Mouse (Mus musculus) right cerebral cortex, postnatal 4 days (tissue): ENCODE results near the gene Fgf22.

Source experiments
- DNase-seq: peaks from one replicate; pipeline ENCODE4 v3.0.0-alpha.2; 2022

Fgf22 gene

DNA sequence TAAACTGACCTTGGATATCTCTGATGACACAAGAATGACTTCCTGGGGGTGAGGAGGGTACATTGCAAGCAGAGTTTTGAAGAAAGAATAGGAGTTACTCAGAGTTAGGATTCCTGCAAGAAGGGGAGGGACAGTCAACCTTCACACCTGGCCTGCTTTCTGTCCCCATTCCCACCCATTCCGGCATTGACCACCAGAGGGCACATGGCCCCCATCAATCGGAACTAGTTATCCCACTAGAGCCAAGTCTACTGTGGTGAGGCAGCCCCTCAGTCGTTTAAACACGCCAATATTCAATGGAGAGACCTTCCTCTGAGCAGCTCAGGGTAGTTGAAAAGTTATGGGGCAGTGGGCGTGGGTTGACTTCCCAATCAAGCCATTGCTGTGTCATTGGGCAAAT, 13.5 kb downstream of the Fgf22 start:
- peak; percentile 76 for DNase-seq

DNA sequence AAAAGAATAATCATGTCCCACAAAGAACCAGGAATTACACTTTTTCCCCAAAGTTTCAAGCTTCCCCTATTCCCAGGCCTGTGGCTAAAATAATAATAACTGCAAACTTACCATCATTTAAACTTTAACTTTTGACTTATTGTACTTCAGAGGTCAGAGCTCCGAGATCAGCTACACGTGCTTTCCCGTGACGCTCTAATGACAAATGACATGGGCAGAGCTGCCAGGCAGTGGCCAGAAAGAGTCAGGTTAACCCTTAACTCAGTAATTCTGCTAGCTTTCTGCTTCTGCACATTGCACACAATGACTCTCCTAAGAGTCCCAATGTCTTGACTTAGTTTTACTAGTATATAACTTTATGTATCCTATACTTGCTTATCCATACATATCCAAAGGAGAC, 14.5 kb downstream of the Fgf22 start:
- DNase-seq, result no peak

DNA sequence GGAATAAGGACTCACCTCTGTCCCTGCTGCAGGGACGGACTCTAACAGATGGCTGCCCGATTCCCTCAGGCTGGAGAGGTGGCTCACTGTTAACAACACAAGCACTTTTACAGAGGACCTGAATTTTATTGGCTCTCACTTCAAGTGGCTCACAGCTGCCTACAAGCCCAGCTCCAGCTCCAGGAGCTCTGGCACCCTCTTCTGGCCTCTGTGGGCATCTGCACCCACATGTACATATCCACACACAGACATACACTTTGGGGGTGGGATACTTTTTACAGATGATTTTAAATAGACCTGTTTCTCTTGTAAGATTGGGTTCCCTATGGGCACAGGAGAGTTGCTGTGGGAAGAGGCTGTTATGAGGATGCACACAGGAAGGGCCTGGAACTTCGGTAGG, 17.4 kb downstream of the Fgf22 start:
- DNase-seq, result no peak

DNA sequence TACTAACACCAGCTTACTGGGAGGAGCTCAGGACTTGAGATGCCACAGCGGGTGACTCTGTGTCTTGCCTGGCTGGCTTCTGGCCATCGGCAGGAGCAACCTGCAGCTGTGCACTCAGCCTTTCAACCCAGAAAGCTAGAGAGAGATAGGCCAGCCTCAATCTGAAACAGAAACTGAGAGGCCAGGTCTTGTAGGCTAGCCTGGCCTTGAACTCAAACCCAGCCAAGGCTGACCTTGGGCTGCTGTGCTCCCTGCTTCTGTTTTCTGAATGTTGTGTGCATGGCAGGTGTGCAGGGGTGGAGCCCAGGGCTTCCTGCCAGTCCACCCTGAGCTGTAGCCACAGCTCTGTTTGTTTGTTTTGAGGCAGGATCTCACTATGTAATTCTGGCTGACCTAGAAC, 18.3 kb downstream of the Fgf22 start:
- DNase-seq, result no peak

DNA sequence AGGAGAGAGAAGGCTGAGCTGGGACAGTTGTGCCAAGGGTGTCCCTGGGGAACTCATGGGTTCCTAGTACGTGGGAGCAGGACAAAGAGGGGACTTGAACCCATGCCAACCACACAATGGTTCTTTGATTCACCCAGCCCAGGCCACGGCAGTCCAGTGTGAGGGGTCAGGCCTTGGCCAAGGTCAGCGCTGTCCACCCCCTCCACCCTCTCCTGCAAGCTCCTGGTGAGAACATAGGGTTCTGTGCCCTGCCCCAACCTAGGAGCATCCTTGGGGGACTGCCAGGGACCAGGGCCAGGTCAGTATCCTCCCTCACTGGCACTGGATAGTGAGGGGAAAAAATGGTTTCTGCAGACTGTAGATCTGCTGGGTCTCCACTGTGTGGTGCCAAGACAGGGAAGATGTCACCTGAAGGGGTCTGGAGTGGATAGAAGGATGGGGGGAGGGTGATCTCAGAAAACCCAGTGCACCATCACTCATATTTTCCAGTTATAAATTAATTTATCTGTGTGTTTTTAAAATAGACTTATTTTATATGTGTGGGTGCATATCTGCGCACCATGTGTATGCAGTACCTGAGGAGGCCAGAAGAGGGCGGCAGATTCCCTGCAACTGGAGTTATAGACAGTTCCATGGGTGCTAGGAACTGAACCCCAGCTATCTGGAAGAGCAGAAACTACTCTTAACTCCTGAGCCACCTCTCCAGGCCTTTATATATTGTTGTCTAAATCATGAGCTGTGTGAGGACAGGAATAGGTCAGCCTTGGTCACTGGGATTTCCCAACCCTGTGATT, 19.8 kb downstream of the Fgf22 start:
- DNase-seq, result no peak

DNA sequence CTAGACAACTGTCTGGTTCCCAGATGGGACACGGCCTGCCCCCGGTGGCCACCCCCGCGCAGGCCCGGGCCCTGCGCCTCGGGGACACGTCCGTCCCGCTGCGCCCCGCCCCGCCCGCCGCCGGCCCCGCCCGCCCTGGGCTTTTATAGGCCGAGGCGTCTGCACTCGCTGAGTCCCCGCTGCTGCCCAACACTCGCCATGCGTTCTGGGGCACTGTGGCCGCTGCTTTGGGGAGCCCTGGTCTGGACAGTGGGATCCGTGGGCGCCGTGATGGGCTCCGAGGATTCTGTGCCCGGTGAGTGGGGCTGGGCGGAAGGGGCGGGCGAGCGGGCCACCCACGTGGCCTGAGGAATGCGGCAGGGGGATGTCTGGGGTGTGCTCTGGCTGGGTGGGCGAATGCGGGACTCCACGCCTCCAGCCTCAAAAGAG, 22.2 kb downstream of the Fgf22 start, which contains the start of gene Fstl3:
Gene Fstl3 (plus strand): TSS at position 170 of the 429 bp plus-strand sequence.
- no peak for DNase-seq

DNA sequence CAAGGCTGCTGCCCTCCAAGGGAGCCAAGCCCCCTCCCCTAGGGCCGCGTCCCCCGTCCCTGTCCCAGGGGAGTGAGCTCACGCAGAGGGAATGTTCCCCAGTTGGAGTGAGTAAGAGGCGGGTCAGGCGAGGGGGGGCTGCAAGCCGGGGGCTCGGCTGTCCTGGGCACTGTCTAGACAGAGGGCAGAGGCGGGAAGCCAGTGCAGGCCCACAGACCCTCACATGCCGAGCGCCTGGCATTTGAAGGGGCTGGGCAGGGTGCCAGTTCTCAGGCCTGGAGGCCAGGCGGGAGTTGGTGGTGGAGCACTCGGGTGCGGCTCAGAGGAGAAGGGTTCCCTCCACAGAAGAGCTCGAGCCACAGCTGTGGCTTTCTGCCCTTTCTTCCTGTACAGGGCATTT, 23.1 kb downstream of the Fgf22 start:
- peak; percentile 59 for DNase-seq

DNA sequence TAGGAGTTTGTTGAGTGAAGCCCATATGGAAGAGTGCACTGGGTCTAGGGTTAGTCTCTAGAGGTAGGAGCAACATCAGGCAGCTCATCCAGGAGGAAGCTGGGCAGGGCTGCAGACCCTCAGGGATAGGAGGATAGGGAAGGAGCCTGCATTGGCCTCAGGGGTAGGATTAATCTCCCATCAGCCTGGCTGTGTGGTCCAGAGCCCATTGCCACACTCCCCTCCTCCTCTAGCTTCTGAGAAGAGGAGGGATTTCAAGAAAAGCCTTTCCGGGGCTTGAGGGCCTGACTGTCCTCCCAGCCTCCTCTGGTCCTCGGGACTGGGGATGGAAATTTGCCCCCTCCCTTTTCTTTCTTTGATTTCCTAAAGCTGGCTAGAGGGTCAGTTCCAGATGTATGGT, 24.3 kb downstream of the Fgf22 start:
- no peak for DNase-seq

DNA sequence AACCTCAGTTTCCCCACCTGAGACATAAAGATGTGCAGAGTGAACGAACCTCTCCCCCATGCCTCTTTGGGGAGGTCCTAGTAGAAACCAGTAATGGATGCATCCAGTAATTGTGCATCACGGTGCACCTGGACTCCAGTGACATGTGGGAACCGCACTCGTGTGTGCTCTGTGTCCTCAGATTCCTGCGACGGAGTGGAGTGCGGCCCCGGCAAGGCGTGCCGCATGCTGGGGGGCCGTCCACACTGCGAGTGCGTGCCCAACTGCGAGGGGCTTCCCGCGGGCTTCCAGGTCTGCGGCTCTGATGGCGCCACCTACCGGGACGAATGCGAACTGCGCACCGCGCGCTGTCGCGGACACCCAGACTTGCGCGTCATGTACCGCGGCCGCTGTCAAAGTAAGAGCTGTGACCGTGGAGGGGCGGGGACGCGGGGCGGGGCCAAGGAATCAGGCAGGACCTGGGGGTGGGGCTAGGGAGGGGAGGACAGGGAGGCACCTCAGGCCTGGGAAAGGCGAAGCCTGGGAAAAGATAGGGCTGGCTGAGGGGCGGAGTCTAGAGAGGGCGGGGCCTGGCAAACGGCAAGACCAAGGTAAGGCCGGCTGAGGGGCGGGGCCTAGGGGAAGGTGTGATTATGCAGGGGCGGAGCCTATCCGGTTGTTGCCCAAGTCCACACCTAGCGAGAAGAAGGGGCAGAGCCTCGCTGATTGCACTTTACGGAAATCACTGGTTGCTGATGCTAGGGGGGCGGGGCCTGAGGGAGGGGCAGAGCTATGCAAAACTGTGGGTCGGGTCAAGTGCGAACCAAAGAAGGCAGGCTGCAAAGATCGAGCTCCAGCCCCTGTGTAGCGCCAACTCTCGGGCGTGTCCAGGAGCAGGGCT, 25.1 kb downstream of the Fgf22 start:
- DNase-seq, result peak; percentile 98

DNA sequence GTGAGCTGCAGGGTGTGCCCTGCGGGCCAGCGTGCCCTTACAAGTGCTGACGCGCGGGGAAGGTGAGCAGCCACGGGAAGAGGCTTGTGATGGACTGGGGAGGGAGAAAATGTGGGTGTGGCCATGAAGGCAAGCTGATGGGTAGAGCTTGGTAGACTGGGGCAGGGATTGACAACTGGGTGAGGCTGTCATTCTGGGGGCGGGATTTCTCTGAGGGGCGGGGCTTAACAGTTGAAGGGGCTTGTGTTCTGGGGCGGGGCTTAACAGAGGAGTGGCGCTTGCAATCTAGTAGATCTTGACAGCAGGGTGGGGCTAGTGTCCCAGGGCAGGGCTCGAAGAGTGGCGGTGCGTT, 25.8 kb downstream of the Fgf22 start:
- DNase-seq, result peak; percentile 65

DNA sequence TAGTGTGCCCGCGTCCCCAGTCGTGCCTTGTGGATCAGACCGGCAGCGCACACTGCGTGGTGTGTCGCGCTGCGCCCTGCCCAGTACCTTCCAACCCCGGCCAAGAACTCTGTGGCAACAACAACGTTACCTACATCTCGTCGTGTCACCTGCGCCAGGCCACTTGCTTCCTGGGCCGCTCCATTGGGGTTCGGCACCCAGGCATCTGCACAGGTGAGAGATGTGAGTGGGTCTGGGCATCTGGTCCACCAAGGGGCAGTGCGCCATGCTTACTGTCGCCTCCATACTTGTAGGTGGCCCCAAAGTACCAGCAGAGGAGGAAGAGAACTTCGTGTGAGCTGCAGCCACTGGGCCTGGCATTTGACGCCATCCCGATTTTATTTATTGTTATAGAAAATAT, 26.3 kb downstream of the Fgf22 start:
- no peak for DNase-seq

DNA sequence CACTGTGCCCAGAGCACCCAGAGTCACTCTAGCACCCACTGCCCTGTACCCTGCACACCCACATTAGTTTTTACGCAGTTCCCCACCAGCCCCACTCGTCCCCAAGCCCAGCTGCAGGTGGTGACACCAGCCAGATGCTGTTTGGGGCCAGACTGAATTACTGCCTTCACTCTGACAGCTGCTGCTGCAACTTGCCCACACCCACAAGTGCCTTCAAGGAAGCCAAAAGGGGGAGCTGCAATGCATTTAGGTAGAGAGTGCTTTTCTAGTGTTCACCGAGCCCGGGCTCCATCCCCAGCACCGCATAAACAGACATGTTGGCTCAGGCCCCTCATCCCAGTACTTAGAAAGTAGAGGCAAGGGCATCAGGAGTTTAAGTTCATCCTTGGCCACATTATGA, 27.1 kb downstream of the Fgf22 start:
- DNase-seq, result no peak

DNA sequence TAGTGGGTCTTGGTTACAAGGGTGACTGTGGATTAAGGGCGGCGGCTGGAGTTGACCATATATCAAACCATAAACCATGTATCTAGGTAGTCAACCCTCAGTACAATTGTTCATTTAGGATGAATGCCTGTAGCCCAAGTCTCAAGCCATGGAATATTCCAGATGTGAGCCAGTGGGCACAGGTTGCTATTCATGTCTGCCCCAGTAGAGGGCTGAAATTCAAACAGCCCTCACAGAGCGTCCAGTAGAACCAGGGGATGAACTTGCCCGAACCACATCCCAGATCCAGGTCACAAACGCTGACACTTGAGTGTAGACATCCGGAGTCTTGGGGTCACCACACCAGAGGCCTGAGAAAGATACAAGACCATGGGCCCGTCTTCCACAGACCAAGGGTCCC, 28.2 kb downstream of the Fgf22 start:
- no peak for DNase-seq

DNA sequence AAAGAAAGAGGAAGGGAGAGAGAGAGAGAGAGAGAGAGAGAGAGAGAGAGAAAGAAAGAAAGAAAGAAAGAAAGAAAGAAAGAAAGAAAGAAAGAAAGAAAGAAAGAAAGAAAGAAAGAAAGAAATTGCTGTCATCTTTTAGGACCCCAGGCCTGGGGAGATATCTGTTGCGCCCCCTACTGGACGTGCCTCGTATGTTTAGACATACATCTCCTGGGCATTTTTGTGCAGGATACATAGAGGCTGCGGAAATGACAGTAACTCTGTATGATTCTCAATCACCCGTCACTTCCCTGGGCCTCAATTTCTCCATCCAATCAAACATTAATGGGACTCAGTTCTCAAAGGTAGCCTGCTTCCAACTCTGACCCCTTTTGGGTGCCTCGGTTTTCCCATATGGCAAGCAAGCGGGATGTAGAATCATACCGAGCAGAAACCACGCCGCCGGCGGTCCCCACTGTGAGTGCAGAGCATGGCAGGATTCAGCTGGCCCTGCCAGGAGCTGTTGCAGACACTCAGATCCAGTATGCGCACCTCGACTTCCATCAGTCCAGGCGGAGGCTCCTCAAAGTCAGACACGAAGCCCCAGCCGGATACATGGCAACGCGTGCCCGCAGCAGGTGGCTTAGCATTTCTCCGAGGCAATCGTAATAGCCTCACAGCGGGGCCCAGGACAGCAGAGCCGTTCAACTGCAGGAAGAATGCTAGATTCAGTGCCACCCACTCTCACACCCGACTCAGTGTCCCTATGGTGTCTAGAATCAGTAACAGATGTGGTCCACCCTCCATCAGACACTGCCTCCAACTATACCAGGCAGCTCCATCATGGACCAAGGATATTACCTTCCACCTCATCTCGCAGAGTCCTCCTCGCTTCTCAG, 29.3 kb downstream of the Fgf22 start:
- DNase-seq, result peak; percentile 66

DNA sequence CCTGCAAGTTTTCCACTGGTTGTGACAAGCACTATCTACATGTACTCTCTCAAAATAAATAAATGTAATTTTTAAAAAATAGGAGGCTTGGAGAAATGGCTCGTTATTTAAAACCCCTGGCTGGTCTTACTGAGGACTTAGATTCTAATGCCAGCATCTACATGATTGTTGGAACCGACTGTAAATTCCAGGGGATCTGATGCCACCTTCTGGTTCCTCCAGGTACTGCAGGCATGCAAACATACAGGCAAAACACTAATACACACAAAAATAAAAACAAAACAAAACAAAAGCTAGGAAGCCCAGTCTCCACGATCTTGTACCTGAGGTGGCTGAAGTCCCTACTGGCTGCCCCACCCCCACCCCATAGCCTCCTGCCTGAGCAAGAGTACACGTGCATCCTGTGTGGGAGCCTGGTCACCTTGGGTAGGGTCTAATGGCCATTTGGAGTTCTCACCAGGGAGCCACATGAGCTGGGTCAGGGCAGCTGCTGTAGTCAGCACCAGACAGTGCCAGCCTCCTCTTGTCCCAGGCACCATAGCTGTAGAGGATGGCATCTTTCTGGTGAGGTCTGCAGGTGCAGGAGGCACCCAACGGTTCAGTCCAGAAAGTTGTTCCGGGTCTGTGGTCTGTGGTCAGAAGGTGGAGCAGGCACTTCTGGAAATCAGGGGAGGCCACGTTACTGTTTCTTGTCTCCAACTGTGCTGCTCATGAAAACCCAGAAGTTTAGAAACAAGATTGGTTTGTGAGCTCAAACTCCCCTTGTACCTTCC, 33.7 kb downstream of the Fgf22 start:
- DNase-seq, result peak; percentile 92

DNA sequence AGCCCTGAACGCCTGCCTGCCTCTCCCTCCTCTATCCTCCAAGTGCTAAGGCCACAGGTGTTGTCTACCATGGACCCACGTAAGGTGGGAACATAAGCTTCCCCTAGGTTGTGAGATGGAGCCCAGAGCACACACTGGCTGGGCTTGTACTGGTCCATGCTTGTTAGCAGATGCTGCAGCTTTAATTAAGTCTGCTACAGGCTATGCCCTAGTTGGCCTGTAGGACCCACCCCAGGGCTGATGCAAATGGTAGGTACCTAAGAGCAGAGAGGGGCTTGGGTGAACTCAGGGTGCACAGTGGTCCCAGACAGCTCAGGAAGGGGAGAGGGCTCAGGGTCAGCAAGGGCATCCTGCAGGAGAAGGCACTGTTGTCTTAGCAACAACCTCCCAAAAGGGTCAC, 34.7 kb downstream of the Fgf22 start:
- no peak for DNase-seq

DNA sequence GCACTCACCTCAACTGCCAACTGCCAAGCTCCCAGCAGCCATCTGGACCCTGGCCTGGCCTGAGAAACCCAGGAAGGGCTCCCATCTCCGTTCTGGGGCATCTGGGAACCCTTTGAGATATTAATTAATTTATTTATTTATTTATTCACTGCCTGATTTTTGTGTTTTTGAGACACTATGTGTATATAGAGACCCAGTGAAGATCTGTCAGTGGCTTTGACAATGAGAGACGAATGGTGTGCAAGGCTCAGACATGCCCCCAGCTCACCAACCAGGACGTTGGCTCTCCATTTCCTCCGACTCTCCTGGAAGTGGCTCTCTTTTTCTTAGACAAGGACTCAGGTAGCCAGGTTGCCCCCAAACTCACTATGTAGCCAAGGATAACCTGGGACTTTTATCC, 36.0 kb downstream of the Fgf22 start, which contains the start of gene Prss57:
Gene Prss57 (minus strand): TSS at position 101 of the 400 bp plus-strand sequence.
- DNase-seq, result no peak

DNA sequence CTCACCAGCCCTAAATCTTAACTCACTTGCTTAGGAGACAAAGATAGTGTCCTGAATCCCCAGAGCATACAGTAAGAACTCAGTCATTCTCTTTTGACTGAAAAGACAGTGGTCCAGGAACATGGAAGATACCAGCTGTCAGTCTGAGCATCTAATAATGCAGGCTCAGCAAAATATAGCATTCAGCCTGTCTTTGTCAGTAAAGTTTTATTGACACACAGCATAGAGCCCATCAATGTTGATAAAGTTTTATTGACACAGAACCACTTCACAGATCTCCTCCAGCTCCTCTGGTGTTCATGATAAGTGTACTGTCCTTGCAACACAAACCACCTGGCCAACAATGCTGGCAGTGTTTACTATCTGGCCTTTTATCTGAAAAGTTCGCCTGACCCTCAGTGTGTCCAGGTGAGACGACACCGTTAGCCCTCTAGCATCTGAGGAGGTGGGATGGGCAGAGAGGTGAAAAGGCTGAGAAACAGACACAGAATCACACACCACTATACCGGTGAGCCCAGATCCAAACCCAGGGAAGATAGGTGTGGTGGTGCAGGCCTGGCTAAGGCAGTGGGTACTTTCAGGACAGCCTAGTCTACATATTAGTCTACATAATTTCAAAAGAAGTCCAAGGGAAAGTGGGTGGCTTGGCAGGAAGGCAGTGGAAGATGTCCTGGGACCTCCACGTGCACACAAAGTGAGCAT, 37.6 kb downstream of the Fgf22 start:
- no peak for DNase-seq

DNA sequence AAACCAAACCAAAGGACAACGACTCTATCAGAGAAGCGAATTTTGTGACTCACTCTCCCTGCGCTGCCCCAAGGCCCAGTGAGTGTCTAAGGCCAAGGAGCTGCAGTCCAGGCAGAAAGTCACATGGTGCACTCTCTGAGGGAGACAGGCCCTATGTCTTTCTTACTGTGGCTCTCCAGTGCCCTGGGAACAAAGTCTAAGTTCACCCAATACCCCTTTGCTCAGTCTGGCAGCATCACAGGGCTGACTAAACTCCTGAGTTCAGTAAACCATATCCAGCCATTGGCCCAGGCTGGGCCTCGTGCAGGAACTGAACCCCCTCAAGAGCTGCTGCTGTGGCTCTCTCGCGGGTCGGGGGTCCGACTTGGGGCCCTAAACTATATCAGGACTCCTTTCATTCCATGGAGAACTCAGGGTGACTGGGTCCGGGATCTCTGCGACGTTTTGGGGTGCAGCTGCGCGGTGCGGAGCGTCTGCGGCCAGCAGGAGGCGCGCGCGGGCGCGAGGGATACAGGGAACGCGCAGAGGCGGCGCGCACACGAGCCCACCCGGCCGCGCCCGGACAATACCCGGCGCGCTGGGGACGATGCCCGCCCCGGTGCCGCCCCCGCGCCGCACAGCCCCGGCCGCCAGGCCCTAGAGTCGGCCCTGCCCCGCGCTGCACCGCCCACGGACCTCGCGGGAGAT, 38.3 kb downstream of the Fgf22 start, which contains the start of gene Palm:
Gene Palm (plus strand): TSS at position 522 of the 687 bp plus-strand sequence.
- peak; percentile 93 for DNase-seq

DNA sequence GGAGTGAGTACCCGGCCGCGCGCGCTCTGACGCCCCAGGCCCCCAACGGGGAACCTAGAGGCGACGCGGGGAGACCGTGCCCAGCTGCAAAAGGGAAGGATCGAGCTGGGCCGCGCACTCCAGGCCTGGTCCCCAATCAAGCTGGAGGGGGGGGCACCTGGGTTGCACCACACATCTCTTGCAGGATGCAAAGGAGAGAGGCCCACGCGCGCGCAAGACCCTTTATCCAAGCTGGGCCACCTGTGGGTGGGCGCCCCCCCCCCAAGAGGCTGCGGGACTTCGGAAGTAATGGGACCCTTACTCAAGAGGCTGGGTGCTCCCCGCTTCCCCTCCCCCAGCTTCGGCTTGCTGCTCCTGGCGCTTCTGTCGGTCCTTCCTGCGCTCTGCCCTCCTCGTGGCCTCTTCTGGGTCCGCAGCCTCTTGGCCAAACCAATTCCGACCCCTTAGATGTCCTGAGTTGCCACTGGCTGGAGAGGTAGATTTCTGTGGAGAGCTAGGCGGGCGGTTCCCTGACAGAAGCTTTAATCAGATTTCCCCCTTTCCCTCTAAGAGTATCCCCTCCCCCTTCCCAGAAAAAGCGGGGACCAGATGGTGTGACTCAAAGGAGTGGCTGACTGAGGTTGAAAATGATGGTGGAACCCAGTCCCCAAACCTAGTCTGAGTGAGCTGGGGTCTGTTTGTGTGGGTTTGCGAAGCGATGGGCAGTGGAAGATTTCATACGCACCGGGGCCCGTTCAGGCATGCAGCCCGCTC, 39.0 kb downstream of the Fgf22 start:
- DNase-seq, result peak; percentile 57
